Mouse (Mus musculus): ENCODE measurements around the gene Gm26558. TPM values are rescaled to one million over a fixed set of nuclear protein-coding genes. Genes with fewer than 3 reads are reported as not detected.

Gene Gm26558
- total RNA-seq, 2 experiments from 2014 or later: not detected

GRCm38 (mm10) chr2:70651820-70652219, 10.1 kb downstream of the Gm26558 start:
- intact Hi-C loops (cut with DNase I): no loop called here
- DNase-seq: no peak

DNA sequence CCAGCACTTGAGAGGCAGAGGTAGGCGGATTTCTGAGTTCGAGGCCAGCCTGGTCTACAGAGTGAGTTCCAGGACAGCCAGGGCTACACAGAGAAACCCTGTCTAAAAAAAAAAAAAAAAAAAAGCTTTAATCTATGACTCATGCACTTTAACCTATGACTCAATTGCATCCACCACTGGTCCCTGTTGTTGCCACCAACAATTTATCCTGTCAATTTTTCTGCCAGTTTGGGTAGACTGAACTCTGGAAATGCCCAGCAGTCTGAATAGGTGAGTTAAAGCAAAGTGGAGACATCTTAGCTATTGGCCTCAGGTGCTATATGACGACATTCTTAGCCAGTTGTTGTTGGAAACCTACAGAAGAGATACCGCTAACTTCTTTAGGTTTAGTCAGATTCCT, 12.4 kb downstream of the Gm26558 start:
- DNase-seq: no peak
- intact Hi-C loops (cut with DNase I): no loop called here

DNA sequence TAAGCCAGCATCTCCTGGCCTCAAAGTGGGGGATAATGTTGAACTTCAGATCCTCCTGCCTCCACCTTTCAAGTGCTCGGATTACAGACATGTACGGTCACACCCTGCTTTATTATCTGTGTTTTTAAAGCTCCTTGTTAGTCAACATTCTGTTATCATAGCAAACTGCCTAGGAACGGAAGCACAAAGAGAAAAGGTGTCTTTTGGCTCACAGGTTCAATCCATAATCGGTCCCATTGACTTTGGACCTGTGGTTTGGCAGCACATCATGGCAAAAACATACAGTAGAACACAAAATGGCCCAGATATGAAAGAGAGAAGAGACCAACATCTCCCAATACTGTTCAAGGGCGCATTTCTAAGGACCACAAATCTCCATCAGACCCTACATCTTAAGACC, 13.6 kb downstream of the Gm26558 start:
- DNase-seq: no peak
- intact Hi-C loops (cut with DNase I): no loop called here

GRCm38 (mm10) chr2:70647681-70648080, 14.2 kb downstream of the Gm26558 start:
- no peak for DNase-seq
- intact Hi-C loops (cut with DNase I): no loop called here

DNA sequence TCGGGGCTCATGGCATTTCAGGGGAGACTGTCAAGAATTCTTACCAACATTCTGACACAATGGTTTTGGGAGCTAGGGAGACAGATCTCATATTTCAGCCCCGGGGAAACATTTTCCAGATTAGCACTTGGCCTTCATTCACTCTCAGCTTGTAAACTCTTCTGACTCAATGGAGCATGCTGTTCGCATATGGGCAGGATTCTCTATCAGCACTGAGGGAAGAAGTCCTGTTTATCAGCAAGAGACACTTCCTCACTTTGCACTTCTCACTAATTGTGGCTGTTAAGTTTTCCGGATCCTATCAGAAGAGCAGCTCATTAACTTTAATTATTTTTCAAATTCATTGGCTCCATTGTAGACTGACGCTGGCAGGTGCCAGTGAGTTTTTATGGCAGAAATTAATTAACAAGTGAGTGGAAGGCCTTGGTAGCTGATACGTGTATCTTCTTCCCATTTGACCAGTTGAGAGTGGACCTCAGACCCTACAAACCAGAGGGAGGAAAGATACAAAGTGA, 16.6 kb downstream of the Gm26558 start:
- DNase-seq: no peak
- intact Hi-C loops (cut with DNase I): no loop called here

- no peak for DNase-seq
Measured at GRCm38 (mm10) chr2:70642971-70643565, 18.8 kb downstream of the Gm26558 start.

DNA sequence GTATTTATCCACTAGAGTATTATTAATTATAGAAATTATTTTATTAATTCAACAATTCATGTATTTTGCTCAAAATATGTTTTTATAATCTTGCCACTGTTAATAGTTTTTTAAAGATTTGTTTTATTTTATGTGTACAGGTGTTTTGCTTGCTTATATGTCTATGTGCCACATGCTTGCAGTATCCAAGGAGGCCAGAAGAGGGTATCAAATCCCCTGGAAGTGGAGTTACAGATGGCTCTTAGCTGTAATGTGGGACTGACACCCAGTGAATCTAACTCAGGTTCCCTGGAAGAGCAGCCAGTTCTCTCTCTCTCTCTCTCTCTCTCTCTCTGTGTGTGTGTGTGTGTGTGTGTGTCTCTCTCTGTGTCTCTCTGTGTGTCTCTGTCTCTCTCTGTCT, 20.9 kb downstream of the Gm26558 start:
- no peak for DNase-seq
- intact Hi-C loops (cut with DNase I): no loop called here

More at GRCm38 (mm10) chr2:70642971-70643565, 18.8 kb downstream of the Gm26558 start:
- intact Hi-C loops (cut with DNase I): no loop called here

DNA sequence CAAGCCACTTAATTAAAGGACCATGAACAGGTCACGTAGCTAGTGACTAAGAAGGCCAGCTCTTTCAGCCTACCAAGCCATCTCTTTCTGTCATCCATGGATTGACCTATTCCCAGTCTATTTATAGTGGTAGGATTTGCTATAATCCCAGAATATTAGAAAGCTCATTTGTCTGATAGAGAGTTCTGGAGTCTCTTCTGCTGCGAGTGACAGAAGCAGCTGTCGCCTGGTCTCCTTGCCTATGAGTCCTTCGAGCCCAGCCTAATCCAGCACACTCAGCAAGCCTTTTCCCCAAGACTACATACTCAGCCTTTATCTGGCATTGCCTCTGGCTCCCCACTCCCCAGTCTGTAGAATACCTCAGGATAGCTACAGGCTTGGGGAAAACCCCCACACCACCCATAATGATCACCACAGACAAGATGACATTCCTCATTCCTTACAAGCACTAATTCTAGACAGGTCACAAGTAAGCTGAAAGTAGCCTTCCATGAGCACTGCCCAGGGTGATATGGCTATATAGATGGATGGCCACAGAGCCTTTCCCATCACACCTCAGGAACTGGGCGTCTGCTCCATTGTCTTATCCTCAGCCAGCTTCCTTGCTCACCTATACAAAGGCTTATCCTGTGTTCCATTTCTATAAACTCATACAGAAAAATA, 27.7 kb downstream of the Gm26558 start:
- intact Hi-C loops (cut with DNase I): no loop called here
- DNase-seq: no peak

DNA sequence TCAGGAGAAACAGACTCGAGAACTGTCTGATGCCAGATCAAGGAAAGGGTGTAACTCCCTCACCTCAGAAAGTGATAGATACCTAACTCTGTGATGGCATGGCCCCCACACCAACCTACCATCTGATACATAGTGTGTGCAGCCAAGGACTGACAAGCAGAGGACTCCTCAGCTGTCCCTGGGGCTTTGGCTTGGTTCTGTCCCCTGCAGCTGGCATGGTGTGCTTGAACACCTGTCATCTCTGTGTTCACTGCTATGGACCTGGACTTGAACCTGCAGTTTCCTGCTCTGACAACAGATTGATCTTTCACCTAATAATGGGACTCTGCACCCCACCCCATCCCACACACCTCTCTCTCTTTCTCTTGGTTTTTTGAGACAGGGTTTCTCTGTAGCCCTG, 29.5 kb downstream of the Gm26558 start:
- intact Hi-C loops (cut with DNase I): no loop called here
- no peak for DNase-seq

DNA sequence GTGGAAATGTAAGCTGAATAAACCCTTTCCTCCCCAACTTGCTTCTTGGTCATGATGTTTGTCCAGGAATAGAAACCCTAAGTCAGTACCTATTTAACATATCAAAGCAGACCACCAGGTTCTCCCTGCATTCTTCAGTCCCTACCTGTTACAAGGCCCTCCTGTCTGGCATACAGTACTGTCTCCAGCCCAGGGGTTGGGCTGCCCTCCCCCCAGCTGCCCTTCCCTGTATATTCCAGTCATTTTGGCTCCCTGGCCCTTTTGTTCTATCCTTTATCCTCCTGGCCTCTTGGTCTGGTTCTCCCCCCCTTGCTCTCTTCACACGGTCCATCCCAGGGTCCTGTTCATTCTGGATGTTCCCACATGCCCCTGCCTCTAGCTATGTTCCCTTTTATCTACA, 30.6 kb downstream of the Gm26558 start:
- intact Hi-C loops (cut with DNase I): no loop called here
- DNase-seq: no peak

DNA sequence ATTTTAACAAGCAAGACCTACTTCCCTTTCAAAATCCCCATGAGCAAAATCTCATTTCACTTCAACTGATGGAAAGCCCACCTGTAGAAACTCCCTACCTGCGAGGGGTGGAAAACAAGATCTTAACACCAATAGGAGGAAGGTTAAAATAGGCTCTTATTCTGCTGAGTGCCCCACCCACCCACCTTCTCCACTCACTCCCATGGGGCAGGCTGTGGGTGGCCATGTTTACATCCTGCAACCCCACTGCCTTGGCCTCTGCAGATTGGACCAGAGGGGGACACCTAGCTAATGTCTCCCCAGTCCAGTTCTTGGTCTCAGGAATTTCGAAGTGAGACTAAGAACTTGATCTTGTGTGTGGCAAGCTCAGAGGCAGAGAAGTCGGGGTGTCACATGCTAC, 32.0 kb downstream of the Gm26558 start:
- no peak for DNase-seq
- intact Hi-C loops (cut with DNase I): no loop called here

DNA sequence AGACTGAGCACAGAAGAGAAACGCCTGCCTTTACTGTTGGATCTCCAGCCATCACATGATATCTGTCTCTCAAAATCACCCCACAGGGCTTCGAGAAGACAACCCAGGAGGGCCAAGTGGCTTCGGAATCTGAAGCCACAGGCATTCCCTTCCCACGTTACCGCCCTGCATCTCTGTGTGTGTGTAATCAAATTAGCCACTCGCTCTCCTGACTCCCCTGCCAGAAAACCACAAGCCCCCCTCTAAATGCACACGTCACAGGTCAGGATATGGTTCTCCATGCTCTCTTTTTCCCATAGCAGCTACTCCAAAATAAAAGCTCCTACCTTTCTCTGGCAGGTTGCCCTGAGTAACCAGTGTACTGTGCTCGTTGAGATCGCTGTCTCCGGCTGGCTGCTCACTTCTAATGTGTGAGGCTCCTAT, 32.6 kb downstream of the Gm26558 start:
- intact Hi-C loops (cut with DNase I): no loop called here
- no peak for DNase-seq

GRCm38 (mm10) chr2:70628397-70628796, 33.5 kb downstream of the Gm26558 start:
- intact Hi-C loops (cut with DNase I): no loop called here

DNA sequence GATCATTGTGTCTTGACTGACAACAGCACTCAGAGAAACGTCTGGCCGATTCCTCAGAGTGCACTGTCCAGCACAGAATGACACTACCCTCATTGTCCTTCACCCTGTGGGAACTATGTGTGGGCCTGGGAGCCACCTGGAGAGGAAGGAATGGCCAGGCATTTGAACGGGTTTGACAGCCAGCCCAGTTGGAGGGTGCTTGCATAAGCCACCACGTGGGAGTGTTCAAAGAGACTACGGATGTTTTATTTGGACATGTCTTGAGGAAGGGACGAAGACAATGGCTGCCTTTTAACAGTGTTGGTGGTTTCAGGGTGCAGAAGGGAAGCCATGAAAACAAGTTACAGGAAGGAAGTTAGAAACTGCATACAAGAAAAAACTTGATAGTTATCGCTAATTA, 36.1 kb downstream of the Gm26558 start:
- intact Hi-C loops (cut with DNase I): no loop called here

More at GRCm38 (mm10) chr2:70628397-70628796, 33.5 kb downstream of the Gm26558 start:
- DNase-seq: no peak

GRCm38 (mm10) chr2:70622244-70622643, 39.7 kb downstream of the Gm26558 start:
- intact Hi-C loops (cut with DNase I): no loop called here
- DNase-seq: no peak

More for the DNA sequence above, 36.1 kb downstream of the Gm26558 start:
- DNase-seq: no peak

DNA sequence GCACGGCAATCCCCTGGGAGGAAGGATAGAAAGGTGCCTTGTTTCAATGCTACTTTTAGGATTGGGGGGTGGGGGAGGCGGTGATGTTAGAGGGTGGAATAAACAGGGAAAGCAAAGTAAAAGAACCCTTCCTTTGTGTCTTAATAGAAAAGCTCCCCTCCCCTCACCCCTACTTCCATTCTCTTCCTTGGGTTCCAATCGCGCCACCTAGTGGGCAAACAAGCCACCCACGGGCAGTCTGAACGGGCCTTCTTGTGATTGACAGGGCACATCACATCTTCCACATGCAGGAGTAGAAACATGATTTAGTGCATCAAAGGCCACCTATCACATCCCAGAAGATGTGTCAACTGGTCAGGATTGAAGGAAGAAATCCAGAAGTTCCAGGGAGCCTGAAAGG, 41.7 kb downstream of the Gm26558 start:
- intact Hi-C loops (cut with DNase I): no loop called here
- DNase-seq: peak in 1 of 2 experiments; percentile 14

DNA sequence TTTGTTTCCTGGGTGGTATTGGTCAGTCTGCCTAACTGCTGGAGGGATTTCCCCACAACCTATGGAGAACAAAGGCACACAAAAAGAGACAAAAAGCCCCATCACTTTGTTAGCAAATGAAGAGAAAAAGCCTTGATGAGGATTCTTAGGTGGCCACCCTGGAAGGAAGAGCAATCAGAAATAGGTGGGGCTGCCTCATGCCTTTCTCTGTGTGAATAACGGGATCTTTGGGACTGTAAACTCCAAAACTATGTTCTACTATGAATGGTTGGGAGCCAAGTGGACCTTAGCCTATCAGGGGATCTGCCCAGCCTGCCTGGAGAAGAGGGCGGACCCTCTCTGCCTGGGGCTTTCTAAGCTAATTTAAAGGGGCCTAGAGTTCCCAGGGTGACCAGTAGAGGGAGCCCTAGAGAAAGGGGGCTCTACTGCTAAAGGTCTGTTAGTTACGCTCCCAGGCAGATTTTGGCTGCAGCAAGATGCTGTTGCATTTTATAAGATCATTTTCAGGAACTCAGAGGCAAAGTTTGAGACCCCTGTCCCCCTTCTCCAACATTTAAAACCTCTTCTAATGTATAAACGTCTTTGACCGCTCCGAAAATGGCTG, 42.6 kb downstream of the Gm26558 start:
- no peak for DNase-seq

GRCm38 (mm10) chr2:70616617-70617016, 45.3 kb downstream of the Gm26558 start:
- intact Hi-C loops (cut with DNase I): no loop called here
- DNase-seq: no peak

More for the DNA sequence above, 42.6 kb downstream of the Gm26558 start:
- intact Hi-C loops (cut with DNase I): no loop called here

DNA sequence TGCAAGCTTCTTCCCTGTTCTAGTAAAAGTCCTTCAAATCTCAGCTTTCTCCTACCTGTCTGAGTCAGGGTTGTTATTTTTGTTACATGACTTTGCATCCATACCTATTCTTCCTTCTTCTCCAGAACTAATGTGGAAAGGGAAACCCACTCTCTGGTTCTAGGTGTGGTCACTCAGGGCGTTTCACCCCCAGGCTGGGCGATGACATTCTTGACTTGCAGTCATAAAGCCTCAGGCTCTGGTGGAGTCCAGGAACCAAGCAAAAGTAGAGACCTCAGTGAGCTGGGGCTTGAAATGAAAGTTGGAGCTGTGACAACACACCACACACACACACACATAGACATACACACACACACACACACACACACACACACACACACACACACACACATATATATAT, 45.8 kb downstream of the Gm26558 start:
- intact Hi-C loops (cut with DNase I): no loop called here
- no peak for DNase-seq

DNA sequence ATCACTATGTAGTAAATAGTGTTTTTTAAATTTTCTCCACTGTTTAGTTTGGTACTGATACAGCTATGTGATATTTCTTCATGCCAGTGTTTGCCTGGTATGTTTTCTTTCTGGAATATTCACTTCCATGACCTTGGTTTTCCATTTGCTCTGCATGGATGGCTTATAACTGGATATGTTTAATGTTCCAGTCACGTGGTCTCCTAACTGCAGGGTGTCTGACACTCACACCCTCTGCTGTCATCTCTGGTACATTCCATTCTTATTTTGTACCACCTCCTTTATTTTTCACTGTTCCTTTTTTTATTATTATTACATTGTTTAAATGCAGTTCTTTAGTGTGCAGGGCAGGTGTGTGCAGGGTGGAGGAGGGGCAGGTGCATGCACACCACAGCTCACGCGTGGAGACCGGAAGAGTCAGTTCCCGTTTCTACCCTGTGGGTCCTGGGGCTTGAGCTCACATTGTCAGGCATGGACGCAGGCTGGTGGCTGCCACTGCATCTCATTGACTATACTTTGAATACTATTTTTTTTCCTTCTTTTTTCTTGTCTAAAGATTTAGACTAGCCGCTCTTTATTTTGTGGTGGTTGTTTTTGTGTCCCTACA, 47.1 kb downstream of the Gm26558 start:
- no peak for DNase-seq
- intact Hi-C loops (cut with DNase I): no loop called here

All from heart, postnatal 36 days (tissue).